Mouse (Mus musculus) spleen, embryonic (tissue): Measurements from ENCODE around the gene Aph1a.
"Not testable (repeated sequence)": the region's sequence is repeated elsewhere in the genome, so short reads cannot be mapped to it uniquely, and the experiment has no call there.

Source experiments
- CTCF ChIA-PET: fragments of 350-600 bp; sonication (Branson Sonifier 250); formaldehyde crosslinking; loops from one replicate; lab custom pipeline; 2022; lab: Charles Lee

Gene Aph1a

GRCm38 (mm10) chr3:95906860-95907259 lies 13.1 kb downstream of the Aph1a start:
- CTCF ChIA-PET: interaction anchor here (0.7 to 1.6 kb wide), 3 partner anchors 24 to 253 kb away, joined by 3 to 10 read pairs (median 3); partner anchors contain the start of gene Ciart

GRCm38 (mm10) chr3:95907613-95908012 lies 13.8 kb downstream of the Aph1a start:
- CTCF ChIA-PET: interaction anchor here (0.6 to 1.0 kb wide), 3 partner anchors 46 to 728 kb away, joined by 3 read pairs; no protein-coding TSS in a partner anchor

DNA sequence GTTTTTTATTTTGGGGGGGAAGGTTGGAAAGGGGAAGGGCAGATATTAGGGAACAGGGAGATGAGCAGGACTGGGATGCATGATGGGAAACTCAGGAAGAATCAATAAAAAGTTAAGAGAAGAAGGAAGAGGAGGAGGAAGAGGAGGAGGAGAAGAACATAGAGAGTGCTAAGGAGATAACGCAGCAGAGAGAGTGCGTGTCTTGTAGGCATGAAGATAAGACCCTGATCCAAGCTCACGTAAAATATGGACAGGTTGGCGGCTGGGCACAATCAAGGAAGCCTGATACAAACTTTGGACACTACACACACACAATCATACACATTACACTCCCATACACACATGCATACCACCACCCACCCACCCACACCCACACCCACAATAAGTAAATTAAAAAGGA lies 20.9 kb downstream of the Aph1a start:
- CTCF ChIA-PET: interaction anchor here (0.7 to 1.1 kb wide), 2 partner anchors 12 to 48 kb away, joined by 3 read pairs; no protein-coding TSS in a partner anchor

DNA sequence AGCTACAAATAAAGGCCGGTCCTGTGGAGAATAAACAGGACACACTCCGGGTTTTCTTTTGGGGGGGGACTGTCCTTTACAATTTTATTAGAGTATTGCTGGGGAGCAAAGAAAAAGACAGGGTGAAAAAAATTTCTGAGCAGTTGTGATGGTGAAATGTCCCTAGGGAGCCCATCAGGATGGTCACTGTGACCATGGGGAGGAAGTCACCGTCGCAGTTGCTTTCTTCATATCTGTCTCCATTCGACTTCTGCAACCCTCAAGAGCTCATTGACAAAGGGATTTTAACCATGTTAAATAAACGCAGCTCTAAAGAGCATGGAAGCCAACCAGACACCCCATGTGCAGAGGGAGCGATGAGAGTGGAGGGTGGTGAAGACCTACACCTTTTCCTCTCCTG lies 23.0 kb downstream of the Aph1a start:
- CTCF ChIA-PET: interaction anchor here (0.6 kb wide), 1 partner anchor 159 kb away, joined by 3 read pairs; no protein-coding TSS in a partner anchor

GRCm38 (mm10) chr3:95920532-95920931 lies 26.8 kb downstream of the Aph1a start:
- CTCF ChIA-PET: not testable (repeated sequence)

DNA sequence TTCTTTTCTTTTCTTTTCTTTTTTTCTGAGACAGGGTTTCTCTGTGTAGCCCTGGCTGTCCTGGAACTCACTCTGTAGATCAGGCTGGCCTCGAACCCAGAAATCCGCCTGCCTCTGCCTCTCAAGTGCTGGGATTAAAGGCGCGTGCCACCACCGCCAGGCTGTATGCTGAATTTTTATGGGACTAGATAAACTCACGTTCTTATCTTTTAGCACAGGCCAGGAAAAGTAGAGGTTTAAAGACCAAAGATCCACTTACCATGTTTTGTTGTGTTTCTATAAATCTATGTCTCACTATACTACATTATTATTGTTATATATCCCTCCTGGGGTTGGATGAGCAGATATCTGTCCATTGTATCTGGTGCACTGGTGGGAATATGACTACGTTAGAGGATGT lies 29.7 kb downstream of the Aph1a start:
- CTCF ChIA-PET: not testable (repeated sequence)

GRCm38 (mm10) chr3:95924185-95924584 lies 30.4 kb downstream of the Aph1a start:
- CTCF ChIA-PET: interaction anchor here (0.6 kb wide), 1 partner anchor 131 kb away, joined by 9 read pairs; no protein-coding TSS in a partner anchor

GRCm38 (mm10) chr3:95925087-95925486 lies 31.3 kb downstream of the Aph1a start:
- CTCF ChIA-PET: interaction anchor here (0.6 kb wide), 1 partner anchor 130 kb away, joined by 9 read pairs; no protein-coding TSS in a partner anchor

GRCm38 (mm10) chr3:95928261-95928657 lies 34.5 kb downstream of the Aph1a start:
- CTCF ChIA-PET: interaction anchor here (0.6 kb wide), 1 partner anchor 112 kb away, joined by 13 read pairs; no protein-coding TSS in a partner anchor

DNA sequence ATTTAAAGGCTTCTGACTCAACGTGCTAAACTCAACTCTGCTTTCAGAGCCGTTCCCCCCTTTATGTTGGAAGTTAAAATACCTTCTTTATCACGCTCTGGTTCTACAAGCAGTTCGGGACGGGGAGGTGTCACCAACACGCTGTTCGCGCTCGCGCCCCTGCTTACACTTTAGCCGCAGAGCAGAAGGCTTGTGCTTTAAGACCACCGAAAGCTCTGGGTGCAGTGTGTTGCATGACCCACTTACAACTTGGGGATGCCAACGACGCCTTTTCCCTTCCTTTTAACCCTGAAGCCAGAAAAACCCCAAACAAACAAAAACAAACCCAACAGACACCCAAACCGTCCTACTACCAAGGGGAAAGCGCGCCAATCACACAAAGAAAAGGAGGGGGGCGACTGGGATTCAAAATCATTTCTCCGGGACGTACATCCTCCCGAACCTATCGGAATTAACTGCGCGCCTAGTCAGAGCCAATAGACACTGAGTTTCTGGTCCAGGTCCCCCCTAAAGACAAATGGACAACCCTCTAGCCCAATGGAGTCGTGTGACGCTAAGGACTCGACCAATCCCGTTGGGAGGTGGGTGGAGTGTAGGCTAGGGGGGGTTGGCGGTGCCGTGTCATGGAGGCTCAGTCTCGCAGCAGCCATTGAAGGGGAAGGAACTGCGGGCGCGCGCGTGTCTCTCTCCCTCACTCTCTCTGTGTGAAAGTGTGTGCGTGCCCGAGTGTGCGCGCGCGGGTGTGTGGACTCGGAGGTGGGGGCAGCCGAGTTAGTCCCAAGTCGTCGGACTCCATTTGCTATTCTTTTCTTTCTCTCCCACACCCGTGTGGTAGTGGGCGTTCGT lies 35.1 kb downstream of the Aph1a start, which contains the start of gene Anp32e:
Gene Anp32e, plus strand, starts transcription at position 589 of the 846 bp plus-strand sequence.
- CTCF ChIA-PET: interaction anchor here (0.6 kb wide), 1 partner anchor 111 kb away, joined by 13 read pairs; no protein-coding TSS in a partner anchor

DNA sequence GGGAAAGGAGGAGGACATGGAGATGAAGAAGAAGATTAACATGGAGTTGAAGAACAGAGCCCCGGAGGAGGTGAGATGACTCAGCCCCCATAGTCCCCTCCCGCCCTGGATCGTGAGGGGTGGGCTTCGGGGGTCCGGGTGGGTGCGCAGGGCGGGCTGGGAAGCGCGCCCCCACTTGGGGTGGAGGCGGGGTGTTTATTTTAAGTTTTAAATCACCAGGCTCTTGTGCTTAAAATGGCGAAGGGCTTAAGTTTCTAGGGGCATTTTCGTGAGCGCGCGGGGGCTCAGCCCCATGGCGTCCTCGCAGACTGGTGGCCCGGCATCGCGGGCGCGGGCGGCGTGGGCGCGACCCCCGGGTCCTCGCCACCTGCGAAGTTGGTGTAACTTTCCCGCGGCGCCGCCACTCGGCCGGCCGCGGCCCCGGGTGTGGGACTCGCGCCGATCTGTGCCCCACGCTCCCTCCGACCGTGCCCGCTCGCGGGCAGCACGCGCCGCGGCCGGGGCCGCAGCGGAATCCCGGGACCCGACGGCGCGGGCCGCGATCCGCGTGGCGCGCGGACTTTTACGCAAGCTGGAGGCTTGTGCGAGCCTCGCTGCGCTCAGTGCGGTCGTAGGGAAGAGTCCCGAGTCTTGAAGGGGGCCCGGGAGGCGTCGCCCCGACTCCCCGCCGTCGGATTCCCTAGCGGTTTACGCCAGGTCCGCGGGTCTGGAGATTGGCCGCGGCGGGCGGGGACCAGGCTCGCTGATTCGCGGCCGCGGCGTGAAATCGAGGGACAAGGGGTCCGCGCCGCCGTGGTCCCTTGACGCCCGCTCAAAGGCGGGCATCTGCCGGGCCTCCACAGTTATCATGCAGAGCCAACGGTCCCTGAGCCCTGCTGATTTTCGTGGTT lies 36.1 kb downstream of the Aph1a start:
- CTCF ChIA-PET: interaction anchor here (0.6 kb wide), 1 partner anchor 73 kb away, joined by 6 read pairs; no protein-coding TSS in a partner anchor

- CTCF ChIA-PET: interaction anchor here (0.6 kb wide), 1 partner anchor 73 kb away, joined by 6 read pairs; no protein-coding TSS in a partner anchor
Observed at GRCm38 (mm10) chr3:95930471-95930789, 36.7 kb downstream of the Aph1a start.

GRCm38 (mm10) chr3:95931471-95931870 lies 37.7 kb downstream of the Aph1a start:
- CTCF ChIA-PET: no interaction called here

DNA sequence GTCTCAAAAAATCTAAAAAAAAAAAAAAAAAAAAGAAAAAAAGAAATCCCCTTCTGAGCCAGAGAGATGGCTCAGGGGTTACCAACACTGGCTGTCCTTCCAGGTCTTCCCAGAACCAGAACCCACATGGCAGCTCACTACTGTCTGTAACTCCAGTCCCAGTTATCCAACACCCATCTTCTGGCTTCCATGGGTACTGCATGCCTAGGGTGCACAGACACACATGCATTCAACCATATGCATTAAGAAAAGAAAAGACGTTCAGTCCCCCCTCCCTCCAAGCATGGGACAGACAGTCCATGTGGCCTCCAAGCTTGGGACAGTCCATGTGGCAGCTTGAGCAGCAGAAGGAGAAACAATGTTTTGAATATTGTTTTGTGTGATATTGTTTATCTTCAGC lies 38.4 kb downstream of the Aph1a start:
- CTCF ChIA-PET: no interaction called here

GRCm38 (mm10) chr3:95932566-95932965 lies 38.8 kb downstream of the Aph1a start:
- CTCF ChIA-PET: no interaction called here

DNA sequence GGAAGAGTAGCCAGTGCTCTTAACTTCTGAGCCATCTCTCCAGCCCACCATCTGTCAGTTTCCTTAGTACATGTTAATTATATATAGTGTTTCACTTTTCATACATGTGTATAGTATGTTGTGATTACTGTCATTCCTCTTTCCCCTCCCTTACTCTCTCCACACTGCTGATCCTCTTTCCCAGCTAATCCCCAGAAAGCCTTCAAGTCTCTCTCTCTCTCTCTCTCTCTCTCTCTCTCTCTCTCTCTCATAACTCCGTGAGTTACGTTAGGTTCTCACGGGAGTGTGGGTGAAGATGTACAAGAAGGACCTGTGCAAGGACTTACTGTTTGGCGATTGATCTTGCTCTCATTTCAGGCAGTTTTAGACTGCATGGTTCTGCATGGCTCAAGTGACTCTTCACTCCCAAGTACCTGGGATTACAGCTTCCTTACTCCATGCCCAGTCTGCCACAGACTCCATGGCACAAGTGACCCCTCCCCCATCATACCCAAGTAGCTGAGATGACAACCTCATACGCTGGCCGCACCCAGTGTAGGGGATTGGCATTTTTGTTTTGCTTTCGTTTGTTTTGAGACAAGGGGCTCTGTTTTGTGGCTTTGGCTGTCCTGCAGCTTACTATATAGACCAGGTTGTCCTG lies 39.5 kb downstream of the Aph1a start:
- CTCF ChIA-PET: no interaction called here

DNA sequence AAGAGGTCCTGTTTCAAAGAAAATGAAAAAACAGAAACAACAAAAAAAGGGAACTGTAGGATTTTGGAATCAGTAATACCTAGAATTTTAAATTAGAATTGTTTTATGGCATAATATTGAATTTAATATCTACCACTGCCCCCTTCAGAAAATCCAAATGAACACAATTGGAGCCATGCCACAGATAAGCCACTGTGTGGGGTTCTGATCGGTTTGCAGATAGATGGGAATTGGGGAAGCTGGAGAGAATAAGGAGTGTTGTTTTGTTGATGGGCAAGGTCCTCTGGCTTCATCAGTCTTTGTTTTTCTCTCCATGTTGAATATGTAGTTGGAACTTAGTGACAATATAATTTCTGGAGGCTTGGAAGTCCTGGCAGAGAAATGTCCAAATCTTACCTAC lies 40.7 kb downstream of the Aph1a start:
- CTCF ChIA-PET: interaction anchor here (0.5 kb wide), 1 partner anchor 90 kb away, joined by 9 read pairs; no protein-coding TSS in a partner anchor

- CTCF ChIA-PET: interaction anchor here (1.0 kb wide), 1 partner anchor 21 kb away, joined by 3 read pairs; no protein-coding TSS in a partner anchor
Observed at GRCm38 (mm10) chr3:95938217-95938616, 44.4 kb downstream of the Aph1a start.

- CTCF ChIA-PET: interaction anchor here (1.0 to 1.1 kb wide), 3 partner anchors 21 to 27 kb away, joined by 3 to 13 read pairs (median 3); no protein-coding TSS in a partner anchor
Observed at GRCm38 (mm10) chr3:95938835-95939234, 45.1 kb downstream of the Aph1a start.

- CTCF ChIA-PET: interaction anchor here (0.8 kb wide), 1 partner anchor 17 kb away, joined by 12 read pairs; no protein-coding TSS in a partner anchor
Observed at GRCm38 (mm10) chr3:95942749-95943148, 49.0 kb downstream of the Aph1a start.
